Mouse (Mus musculus) ZHBTc4 (cell line): Measurements from ENCODE around the gene Tomm7.
A peak's percentile ranks its signal among the peaks of the same experiment; 100 is the strongest.
"Not testable (repeated sequence)": the region's sequence is repeated elsewhere in the genome, so short reads cannot be mapped to it uniquely, and the experiment has no call there.

Source experiments
- DNase-seq: peaks from one replicate; pipeline ENCODE4 v3.0.0-alpha.2; 2011; ENCODE audit warnings: low read depth, low spot score

Gene Tomm7

DNA sequence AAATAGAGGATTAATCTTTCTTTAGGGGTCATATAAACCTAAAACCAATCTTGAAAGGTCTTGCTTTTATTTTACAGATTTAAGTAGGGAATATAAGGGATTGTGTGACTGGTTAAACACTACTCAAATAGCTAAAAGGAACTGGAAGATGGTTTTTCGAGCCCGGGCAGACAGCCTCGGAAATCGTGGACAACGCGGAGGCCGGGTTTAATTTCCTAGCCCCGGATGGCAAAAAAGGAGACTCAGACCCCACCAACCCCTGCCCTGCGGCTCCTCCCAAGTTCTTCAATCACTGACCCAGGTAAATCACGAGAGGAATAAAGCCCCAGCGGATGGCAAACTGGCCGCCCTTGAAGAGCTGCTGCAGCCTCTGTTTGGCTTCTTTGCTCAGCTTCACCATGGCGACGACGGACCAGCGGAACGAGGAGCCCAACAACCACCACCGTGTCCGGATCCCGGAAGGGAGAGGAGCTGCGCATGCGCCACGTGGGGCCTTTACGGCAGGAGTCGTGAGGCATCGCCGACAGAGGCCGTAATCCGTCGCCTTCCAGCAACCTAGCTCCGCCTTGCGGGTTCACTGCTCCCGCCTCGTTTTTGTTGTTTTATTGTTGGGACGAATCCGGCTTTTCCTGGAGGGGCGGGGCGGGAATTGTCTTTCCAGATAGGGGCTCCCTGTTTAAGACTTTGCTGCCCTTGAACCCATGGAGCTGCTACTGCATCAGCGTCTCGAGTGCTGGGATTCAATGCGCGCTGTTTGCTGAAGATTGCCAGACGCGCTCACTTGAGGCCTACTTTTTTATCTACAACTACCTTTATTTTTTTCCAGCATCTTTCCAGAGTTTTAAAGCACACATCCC lies at the start of gene Tomm7:
Tomm7 (minus strand) TSS at position 488 of the 857 bp plus-strand sequence.
- DNase-seq: peak; percentile 100

DNA sequence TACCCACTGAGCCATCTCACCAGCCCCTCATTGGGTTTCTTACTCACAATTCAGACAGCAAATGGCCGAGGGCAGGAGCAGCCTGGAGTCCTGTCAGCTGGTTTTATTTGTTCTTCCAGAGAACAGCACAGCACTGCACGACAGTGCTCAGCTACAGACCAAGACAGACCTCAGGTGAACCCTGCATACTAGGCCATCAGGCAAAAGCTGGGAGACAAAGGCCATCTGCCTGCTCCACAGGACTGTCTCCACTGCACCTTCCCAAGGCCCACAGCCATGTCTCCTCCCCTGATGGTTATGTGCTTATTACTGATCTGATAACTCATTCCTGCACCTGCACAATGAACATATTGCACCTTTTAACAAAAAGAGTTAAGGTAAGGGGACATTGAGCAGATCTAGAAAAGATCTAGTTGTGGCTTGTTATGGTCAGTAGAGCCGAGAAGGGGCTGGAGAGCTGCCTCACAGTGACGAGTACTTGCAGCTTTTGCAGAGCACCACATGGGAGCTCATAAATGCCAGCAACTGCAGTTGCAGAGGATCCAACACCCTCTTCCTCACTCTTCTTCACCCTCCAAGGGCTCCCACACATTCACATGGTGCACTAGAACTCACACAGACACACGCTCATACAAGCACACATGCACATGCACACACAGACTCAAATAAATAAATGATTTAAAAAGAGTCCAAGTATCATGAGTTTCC lies 49.3 kb upstream of the Tomm7 start:
- DNase-seq: no peak

DNA sequence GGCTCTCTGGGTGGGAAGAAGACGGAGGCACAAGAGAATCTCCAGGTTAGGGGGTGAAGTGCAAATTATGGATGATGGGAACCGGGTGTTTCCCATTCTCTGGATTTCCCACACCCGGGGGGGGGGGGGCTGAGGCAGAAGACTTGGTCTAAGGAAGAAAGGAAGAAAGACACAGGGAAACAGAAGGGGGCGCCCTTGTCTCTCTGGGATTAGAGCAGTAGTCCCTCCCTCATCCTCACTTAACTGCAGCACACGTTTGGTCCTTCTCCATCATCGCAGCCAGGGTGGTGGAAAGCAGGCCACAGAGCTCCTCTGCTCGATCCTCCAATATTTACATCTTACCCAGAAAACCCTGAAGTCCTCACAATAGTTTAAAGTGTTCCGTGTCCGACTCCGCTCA lies 46.8 kb upstream of the Tomm7 start:
- peak; percentile 71 for DNase-seq

DNA sequence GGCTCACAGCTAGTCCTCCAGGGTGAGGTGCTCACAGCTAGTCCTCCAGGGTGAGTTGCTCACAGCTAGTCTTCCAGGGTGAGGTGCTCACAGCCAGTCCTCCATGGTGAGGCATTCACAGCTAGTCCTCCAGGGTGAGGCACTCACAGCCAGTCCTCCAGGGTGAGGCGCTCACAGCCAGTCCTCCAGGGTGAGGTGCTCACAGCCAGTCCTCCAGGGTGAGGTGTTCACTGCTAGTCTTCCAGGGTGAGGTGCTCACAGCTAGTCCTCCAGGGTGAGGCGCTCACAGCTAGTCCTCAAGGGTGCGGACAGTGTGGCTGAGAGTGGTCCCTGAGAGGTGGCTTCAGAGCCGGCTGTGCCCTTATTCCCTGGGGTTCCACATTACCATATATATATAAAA lies 45.5 kb upstream of the Tomm7 start:
- no peak for DNase-seq

DNA sequence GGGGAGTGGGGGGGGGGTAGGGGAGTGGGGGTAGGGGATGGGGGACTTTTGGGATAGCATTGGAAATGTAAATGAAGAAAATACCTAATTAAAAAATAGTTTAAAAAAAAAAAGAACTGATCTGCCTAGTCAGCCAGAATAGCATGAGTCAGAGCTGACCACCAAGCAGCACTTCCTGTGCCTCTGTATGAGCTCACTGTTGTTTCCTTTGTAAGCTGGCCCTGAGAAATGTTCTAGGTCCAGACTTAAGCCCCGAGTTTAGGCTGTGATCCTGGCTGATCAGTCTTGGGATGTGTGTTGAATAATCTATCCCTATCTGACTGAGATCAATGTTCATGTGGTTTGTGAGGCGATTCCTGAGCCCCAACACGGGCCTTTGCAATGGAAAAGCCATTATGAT lies 43.1 kb upstream of the Tomm7 start:
- no peak for DNase-seq

DNA sequence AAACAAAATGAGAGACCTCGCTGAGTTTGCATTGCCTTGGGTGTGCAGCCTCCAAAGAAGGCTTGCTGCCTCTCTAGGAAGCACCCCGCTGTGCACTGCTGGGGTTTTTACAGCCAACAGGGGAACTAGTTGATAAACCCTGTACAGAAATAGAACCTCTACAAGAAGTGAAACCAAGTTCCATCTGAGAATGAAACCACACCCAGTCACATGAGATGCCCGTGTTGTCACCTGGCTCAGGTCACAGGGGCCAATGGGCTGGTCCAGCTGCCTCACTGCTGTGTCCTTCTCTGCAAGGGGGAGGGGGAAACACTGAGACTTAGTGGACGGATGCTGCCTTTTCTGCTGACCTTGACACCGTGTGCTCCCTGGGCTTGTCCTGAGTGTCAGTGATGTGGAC lies 30.5 kb upstream of the Tomm7 start:
- DNase-seq: peak; percentile 51

DNA sequence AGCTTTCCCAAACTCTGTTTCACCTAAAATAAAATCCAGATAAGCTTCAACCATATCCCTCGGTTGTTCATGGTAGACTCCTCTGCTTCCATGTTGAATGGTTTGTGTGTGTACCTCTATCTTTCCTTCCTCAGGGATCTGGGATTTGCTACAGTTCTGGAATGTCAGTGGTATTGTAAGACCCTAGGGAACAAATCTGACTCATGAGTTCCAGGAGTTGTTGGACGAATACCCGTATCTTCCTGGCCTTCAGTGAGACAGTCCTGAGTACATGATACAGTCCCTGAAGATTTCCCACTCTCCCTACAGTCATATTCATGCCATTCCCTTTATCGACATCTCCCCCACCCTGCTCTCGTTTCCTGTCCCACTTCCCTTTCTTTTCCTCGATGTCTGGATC lies 28.6 kb upstream of the Tomm7 start:
- DNase-seq: no peak

DNA sequence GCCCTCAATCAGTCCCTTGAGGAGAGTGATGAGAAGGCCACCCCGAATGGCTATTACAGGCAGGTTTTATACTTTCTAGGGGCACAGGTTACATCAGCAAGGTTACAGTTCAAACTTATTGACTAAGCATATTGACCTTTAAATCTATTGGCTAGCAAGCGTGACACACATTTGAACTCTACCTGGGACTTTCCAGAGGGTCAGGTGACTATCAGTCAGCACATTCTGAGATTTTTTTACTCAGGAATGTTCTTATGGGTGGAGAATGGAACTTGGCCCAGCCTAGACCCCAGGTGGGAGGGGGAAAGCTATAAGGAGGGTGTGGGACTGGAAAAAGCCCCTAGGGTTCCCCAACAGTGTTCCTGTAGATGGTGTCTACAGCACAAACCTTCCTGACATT lies 27.4 kb upstream of the Tomm7 start:
- not testable (repeated sequence) for DNase-seq

DNA sequence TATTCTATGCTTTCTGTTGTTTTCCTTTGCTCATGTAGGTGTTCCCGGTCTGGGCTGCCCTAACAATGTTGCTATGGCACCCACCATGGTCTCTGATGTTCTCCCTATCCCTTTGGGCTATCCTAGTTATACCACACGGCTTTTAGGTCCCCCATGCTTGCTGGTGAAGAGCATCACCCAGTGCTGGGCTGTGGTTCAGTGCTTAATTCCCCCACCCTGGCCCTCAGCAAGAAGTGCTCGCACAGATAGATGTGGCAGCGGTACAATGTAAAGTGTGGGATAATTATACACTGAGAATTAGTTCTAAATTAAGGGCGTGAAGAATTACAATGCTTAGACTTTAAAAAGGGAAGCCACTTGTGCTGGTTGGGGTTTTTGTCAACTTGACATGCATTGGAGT lies 22.0 kb upstream of the Tomm7 start:
- DNase-seq: no peak

DNA sequence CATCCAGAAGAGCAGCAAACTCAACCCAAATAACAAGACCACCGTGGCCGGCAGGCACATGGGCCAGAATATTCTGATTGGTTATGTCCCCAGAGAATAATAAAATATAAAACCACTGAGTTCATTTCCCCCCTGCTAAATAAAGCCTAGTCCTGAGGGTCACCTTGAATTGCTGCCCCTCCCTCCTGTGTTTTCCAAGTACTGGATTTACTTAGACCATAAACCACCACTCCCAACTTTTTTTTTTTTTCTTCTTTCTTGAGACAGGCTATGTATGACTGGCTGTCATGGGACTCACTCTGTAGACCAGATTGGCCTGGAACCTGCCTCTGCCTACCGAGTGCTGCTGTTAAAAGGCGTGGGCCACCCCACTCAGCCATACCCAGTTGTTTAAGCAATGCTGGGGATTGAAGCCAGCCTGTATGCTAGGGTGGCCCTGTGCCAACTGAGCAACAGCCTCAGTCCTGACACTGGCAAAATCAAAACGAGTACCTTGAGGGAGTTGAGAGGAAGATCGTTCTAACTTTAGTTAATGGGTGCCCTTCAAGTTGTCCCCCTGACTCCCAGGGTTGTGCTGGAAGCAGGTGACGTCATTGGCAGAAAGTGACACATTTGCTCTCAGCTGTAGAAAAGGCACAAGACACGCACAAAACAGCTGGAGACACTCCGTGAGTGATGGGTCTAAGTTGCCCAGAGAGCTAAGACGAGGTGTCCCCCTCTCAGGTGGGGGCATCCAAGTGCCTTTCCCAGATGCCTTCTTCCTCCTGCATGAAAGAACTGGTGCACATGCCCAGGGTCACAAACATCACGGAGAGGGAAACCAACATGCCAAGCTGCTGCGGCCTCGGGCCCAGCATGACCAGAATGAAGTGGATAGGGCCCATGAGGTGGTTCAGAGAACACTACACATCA lies 20.3 kb upstream of the Tomm7 start:
- DNase-seq: no peak

DNA sequence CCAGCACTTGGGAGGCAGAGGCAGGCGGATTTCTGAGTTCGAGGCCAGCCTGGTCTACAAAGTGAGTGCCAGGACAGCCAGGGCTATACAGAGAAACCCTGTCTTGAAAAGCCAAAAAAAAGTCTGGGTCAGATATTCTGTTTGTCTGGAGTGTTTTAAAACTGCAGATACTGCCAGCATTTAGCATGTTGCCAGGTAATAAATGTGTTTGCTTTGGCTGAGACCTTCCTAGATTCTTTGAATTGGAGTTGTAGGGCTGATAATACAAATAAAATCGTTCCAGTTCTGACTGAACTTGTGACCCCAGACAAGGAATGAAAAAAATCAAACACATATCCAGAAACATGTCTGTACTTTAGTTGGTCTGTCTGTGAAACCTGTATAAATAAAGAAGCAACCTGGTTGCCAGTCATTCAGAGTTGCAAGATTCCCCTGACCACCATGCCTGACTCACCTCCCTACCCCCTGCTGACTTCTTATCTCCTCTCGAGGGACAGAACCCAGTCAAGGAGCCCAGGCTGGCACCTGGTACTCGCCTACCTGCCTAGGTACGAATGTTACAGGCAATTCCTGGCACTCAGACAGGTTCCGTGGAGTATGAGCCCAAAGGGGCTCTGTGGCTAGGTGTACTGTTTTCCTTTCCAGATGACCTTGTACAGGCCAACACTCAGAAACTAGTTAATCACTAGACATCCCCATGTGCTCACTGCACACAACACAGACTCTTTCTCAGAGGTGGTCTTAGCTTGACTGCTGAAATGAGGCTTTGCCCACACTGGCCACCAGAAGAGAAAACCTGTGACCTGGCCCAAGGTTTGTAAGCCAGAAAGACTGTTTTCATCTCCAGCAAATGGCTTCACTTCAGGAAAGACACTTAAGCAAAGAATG lies 19.4 kb upstream of the Tomm7 start:
- DNase-seq: no peak

DNA sequence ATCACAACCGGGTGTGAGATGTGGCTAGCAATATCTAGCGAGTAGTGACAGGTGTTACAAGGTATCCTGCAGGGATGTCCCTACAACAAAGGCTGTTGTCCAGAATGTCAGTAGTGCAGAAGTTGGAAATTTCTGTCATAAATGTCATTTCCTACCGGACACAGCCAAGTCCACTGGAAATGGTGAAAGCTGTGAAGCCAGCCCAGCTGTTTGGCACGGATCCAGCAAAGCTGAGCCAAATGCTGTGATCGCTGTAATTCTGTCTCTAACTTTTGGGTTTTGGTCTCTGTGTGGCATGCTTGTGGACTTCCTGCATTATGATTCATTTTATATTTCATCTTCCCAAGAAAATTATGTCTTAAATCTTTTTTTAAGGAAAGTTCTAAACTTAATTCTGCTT lies 18.3 kb upstream of the Tomm7 start:
- DNase-seq: no peak

DNA sequence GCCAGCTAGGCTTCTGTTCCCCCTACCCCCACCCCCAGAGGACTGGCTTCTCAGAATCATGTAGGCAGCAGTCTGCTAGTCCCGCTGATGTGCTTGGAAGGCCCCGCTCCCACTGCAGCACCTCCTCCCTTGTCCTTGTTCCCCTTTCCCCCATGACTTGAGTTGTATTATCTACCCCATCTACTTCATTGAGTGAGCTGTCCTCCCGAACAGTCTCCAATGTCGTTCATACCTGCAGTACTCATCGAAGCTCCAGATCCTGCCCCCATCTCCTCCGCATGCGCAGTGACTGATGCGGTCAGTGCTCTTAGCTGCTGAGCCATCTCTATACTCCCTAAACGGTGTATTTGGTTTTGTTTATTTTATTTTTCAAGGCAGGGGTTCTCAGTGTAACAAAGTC lies 17.8 kb upstream of the Tomm7 start:
- DNase-seq: no peak

DNA sequence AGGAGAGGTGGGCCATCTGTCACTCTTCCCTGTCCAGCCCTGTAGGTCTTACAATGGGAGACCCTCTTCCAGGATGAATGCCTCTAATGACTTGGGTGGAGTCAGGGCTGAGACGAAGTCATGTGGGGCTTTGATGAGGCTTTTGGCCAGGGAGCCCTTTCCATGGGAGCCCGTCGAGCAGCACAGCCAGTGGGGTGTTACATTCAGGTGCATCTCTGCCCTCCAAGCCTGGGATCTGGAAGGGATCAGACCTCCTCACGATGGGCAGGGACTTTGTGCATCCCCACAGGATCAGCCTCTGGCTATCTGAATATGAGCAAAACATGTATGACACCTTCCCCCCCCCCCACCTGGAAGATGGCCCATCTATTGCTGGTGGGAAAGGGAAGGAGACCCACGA lies 15.9 kb upstream of the Tomm7 start:
- DNase-seq: no peak

DNA sequence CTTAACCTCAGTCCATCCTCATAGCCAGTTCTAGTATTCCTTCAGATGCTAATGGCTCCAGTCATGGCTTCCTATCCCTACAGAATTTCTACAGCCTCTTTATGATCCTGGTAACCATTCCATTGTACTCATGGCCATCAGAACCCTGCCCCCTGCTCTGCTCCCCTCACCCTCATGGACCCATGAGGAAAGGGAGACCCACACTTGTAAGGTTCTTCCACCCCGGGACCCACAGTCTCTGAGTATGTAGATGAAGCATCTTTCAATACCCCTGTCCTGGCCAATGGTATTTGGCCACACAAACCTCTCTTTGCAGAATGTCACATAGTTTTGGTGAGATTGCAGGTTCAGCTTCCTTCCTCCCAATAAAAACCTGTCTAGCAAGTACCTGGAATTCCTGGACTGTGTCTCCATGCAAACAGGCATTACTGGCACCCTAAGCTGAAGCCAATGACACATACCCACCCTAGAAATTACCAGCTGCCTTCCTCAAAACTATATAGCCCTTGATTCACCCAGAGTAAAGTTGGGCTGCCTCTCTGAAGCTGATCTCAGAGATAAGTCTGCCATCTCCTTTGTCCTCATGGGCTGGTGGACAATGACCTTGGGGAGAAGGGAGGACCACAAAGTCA lies 15.2 kb upstream of the Tomm7 start:
- DNase-seq: no peak

DNA sequence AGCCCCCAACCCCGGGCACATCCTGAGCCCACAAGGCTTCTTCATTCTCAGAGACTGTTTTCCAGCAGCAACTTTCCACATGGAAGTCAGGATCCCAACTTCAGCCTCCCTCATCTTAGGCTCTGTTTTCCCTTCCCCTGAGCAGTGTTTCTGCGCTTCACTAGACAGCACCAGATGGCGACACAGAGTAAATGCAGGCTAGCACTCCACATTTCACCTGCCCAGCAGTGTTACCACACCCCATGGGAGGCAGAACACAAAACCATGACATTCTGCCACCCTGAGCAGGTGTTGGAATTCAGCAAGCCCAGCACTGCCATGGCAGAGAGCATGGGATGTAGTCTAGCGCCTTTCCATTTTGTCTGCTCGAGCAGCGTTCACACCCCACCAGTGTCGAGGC lies 14.7 kb upstream of the Tomm7 start:
- no peak for DNase-seq

DNA sequence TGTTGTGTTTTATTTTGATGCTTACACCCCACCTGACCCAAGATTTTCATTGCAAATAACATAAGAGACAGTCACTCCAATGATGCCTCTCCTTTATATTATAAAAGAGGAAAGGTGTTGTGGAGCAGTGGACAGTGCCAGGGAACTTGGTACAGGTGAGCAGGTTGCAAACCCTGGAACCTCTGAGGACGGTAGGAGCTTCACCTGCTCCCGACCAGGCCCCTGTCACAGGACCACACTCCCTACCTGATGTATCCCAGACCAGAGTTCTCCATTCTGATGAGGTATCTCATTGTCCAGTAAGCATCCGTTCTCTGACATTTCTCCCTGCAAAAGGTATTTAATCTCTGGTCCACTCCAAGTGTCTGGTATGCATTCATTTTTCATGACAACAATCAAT lies 14.0 kb upstream of the Tomm7 start:
- DNase-seq: no peak

DNA sequence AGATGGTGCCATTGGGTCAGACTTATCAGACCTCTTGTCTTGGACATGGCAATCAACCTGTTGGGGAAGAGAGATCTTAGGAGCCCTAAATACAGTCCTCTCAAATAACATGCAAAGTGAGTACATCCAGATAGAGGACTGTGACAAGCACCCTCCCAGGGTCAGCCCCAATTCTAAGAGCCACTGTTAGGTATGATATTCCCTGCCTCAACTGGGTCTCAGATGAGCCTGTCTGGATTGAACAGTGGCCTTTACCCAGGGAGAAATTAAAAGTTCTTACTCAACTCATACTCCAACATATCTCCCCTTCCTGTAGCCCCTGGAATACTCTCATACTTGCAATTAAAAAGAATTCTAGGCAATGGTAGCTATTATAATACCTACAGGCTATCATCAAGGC lies 13.2 kb upstream of the Tomm7 start:
- DNase-seq: no peak

DNA sequence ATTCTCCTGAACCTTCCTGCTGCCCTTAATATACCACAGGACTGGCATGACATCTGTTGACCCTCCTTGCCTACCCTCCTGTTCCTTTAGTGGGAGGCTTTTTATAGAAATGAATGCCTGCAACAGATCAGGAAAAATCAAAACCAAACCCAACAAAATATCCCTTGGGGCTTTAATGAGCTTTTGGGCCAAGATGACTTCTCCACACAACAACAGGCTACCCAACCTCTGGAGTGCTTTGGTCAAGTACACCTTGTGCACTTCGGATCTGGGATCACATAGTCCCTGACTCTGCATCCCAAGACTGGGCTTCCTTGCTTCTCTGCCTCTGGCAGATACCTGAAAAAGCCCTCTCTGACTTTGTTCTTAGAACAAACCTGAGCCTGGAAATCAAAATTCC lies 12.2 kb upstream of the Tomm7 start:
- DNase-seq: no peak

DNA sequence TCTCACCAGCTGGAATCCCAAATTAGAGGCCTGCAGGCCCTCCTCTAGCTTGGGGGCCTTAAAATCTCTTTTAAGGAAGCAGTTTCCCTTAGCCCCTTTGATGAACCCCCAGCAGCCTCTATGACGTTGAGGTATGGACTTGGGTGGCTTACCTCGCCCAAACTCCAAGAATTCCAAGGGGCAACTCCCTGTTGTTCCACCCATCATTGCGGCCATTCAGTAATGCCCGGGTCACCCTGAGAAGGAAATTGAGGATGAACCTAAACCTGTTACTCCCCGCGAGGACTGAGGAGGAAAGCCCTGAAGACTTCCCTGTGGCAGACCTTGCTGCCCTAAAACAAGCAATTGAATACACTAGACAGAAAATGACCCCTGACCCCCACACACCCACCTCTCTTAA lies 11.5 kb upstream of the Tomm7 start:
- peak; percentile 60 for DNase-seq

DNA sequence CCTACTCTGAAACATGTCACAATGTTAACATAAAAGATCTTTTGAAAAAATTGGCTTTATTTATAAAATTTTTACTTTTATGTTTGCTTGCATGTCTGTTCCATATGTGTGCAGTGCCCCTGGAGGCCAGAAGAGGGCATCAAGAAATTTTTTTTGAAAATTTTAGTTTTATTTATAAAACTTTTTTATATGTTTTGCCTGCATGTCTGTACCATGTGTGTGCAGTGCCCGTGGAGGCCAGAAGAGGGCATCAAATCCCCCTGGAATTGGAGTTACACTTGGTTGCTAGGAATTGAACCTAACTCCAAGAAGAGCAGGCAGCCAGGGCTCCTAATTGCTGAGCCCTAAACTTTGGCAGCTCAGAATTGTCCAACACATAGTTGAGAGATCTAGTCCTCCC lies 9.0 kb upstream of the Tomm7 start:
- DNase-seq: peak; percentile 77
